Mouse (Mus musculus) Muller cell, postnatal 12 days (primary cell): ENCODE results near the gene Cux2.
"Not testable (repeated sequence)": the region's sequence is repeated elsewhere in the genome, so short reads cannot be mapped to it uniquely, and the experiment has no call there.

Experiments
- DNase-seq: peaks from one replicate; pipeline ENCODE4 v3.0.0-alpha.2; 2015; ENCODE audit errors: inconsistent ontology term

Gene Cux2

DNA sequence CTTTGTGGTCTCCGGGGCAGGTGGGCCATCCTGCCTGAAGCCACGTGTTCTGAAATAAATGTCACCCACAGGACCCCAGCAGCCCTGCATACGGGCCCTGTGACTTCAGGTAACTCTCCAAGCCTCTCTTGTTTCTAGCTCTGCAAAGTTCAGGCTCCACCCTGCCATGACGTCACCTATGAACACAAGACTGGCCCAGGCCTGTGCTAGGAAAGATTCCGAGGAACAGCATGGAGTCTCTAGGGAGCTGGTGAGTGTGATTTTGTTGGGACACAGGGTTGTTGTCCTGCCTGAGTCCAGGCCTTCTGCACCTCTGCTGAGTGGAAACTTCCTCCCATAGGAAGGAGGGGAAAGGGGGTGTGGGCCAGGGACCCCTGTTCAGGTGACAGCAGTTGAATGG is 181.9 kb downstream of the Cux2 start:
- DNase-seq = no peak

DNA sequence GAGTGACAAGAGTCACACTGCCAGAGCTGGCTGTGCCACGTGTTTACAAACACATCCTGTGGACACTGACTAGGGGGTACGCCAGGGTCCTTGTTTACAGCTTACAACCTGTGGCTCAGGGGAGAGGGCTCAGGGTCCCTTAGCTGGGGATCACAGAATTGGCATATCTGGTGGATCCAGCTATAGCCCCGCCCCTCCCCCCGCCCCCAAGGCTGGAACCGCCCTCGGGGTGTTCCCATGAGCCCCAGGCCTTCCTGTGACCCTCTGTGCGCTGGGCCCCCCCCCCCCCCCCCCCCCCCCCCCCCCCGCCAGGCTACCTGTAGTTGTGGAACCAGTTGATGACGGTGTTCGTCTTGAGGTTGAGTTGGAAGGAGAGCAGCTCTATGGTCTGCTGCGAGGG is 185.6 kb downstream of the Cux2 start:
- DNase-seq = no peak

- no peak for DNase-seq
Observed at GRCm38 (mm10) chr5:121861964-121862363, 187.9 kb downstream of the Cux2 start.

DNA sequence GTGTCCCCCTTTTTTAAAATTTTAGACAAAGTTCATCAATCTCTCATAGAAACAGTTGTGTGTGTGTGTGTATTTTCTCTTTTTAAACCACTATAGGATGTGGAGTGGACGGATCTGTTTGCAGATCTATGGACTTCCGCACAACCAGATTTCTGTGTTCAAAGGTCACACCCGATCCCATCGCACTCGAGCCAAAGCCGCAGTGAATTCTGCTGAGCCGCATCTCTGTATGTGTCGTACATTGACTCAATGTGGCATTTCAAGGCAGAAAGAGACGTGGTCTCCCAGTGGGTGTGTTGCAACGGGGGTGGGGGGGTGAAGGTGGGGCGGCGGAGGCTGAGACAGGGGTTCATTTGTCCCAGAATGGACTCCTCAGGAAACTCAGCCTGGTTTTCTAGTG is 191.5 kb downstream of the Cux2 start:
- no peak for DNase-seq

- no peak for DNase-seq
Observed at GRCm38 (mm10) chr5:121856740-121857139, 193.2 kb downstream of the Cux2 start.

- DNase-seq = no peak
Observed at GRCm38 (mm10) chr5:121854768-121855167, 195.1 kb downstream of the Cux2 start.

- DNase-seq = no peak
Observed at GRCm38 (mm10) chr5:121853368-121854051, 196.4 kb downstream of the Cux2 start.

- no peak for DNase-seq
Observed at GRCm38 (mm10) chr5:121849478-121850349, 200.2 kb downstream of the Cux2 start.

DNA sequence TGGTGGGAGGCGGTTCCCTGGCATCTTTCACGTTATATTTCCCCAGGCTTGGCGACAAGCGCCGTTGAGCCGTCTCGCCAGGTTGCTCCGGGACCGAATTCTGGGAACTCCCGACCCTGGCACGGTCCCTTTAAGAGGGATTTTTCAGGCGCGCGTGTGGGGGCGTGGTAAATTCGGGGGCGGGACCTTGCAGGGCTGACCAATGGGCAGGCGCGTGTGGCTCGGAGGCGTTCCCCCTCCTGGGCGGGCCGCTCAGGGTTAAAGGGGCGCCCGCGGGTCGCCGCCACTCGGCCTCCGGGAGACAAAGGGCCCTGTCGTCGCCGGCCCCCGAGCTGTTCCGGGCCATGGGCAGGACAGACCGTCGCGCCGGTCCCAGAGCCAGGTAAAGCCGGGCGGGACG is 201.2 kb downstream of the Cux2 start, which contains the start of gene Pheta1:
Gene Pheta1, plus strand, starts transcription at position 242 of the 400 bp plus-strand sequence.
- peak; percentile 96 for DNase-seq

DNA sequence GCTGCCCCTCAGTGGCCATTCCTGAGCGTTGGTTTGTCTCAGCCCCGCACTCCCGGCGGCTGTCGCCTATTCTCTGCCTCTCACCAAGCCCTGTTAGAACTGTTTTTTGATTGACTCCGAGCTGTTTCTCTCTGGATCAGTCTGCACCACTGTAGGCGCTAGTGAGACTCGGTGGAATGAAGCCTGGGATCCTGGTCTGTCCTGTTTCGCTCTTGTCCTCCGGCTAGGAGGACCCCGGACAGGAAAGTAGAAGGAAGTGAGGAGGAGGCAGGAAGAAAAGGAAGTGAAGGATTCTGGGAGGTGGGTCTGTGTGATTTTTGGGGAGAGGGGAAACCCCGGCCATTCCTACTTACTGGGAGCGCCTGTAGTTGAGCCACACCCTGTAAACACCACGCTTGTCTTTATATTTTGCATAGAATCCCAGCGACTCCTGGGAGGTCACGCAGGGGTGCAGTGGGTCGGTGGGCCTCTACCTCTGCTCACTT is 201.8 kb downstream of the Cux2 start:
- DNase-seq = peak; percentile 74

DNA sequence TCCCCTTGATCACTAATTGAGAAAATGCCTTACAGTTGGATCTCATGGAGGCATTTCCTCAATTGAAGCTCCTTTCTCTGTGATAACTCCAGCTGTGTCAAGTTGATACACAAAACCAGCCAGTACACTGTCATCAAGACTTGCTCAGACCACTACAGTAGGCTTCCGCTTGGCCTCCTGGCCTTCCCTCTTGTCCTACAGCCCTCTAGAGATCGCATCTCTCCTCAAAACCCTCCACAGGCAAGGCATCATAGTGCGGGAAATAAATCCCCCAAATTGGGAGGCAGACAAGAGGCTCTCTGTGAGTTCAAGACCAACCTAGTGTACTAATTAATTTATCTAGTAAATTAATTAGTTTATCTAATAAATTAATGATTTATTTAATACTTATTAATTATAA is 202.6 kb downstream of the Cux2 start:
- not testable (repeated sequence) for DNase-seq

DNA sequence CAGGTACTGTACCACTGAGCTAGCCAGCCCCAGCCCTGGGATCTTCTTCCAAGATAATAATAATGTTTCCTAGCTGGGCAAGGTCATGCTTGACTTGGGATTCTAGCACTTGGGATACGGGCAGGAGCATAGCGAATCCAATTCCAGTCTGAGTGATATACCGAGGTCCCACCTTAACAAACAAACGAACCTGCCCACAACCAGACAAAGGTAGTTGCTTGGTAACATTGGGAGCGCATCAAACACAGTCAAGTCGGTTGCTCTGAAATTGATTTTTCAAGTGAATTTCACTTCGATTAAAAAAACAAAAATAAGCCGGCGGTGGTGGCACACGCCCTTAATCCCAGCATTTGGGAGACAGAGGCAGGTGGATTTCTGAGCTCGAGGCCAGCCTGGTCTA is 203.6 kb downstream of the Cux2 start:
- DNase-seq = no peak

GRCm38 (mm10) chr5:121845361-121845760 is 204.5 kb downstream of the Cux2 start:
- DNase-seq = no peak

DNA sequence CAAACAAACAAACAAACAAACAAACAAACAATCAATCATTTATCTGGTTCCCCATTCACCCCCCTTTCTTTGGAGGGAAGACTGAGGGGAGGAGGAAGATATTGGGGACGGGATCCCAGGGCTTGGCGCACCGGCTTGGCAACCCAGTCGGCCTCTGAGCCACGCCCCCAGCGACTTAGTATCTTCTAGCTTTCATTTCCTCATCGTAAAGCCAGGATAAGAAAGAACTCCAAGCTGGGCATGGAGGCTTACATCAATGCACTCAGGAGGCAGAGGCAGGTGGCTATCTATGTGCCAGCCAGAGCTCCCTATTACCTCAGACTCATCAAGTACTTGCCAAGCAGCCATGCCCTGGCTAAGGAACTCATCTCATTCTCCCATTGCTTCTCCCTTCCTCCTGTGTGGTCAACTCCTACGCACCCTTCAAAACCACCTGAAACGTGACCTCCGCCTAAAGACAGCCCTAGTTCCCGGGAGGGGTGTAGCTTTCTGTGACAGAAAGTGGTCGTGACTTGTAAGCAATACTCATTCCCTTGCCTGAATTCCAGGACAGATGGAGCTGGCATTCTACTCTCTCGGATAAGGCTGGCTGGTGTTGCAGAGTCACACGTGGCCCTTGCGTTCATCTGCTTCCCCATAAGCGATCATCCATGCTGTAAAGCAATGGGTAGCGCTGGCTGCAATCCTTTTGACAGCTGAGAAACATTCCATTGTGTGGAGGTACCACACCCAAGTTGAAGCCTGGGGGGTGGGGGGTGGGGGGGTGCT is 206.6 kb downstream of the Cux2 start:
- no peak for DNase-seq

DNA sequence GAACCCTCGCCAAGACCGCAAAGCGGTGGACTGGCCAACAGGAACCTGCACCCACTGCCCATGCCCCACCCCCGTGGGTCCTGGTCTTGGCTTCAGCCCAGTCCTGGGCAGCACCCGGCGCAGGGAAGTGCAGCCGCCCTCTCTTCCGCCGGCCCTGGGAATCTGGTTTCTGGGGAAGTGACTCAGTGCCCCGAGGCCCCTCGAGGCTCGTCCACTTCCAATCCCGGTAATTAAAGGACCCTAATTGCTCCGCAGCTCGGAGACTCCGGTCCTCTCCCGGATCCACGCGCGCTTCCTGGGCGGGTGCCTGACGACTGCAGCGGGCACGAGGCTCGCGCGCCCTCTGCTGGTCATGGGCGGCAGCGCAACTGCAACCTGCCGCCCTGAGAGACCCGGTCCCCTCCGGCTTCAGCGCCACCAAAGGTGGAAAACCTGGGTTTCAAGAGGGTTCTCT is 207.2 kb downstream of the Cux2 start:
- DNase-seq = peak; percentile 84

DNA sequence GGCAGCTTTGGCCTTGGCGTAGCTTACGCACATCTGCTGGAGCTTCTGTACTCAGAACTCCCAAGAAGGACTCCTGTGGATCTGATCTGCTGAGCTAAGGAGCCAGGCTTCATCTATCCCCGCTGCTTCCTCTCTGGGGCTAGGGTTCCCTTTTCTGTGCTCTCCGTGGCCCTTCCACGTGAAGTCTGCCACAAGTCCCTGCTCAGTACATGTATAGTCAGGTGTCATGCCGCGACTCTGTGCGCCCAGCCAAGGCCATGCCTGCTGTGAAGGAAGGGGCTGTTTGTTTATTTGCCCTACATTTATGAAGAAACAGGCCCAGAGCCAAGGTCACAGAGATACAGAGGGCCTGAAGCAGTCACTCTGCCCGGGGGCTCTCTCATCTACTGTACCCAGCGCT is 207.9 kb downstream of the Cux2 start:
- DNase-seq = no peak

- DNase-seq = no peak
Observed at GRCm38 (mm10) chr5:121841516-121841915, 208.4 kb downstream of the Cux2 start.

DNA sequence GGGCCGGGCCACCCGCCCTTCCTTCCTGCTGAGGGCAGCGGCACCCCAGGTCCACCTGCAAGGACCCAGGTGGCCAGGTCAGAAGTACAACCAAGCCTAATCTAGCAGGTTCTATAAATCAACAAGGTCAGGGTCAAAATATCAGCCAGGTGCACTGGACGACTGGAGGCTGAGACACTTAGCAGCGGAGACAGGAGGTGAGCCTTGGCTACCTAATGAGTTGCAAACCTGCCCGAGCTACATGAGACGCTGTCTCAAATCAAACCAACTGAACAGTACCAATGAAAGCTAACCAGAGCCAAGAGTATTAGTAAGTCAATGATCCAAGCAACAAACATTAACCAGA is 210.8 kb downstream of the Cux2 start:
- no peak for DNase-seq

DNA sequence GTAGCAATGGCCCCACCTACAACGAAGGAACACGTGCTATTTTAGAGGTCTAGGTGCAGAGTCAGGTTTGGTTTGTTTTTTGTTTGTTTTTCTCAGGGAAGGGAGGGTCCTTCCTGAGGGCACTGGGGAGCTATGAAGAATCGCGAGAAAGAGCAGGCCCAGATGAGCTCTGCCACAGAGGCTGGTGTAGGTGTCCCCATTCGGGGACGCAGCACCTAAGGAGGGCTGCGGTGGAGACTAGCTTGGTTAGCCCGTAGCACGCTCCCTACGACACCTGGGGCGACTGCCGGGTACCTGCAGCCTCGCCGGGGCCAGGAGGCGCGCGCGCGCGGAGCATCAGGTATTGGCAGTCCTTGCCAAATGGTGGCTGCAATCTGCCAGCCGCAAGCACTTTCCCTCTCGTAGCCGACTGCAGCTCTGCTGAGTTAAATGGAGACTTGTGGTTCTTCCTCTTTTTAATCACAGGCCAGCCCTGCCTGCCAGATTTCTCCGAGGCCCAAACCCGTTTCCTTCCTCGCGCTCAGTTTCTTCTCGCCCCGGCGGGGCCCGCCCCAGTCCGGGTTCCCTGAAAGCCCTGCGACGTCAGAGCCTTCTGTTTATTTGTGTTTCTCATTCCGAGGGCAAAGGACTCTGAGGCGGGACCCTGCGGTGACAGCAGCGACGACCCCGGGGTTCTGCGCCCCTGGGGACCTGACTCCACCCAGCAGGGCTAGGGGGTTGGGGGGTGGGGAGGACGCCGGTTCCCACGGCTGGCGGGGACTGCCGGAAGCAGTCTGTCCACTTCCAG is 211.4 kb downstream of the Cux2 start:
- DNase-seq = no peak

GRCm38 (mm10) chr5:121837441-121838340 is 212.2 kb downstream of the Cux2 start, which contains the start of gene Sh2b3:
TSS of gene Sh2b3 (minus strand) at chr5:121837646.
- peak; percentile 60 for DNase-seq
